Mouse (Mus musculus): ENCODE data around the gene Dcun1d2.
A peak's percentile ranks its signal among the peaks of the same experiment; 100 is the strongest.

Gene Dcun1d2

DNA sequence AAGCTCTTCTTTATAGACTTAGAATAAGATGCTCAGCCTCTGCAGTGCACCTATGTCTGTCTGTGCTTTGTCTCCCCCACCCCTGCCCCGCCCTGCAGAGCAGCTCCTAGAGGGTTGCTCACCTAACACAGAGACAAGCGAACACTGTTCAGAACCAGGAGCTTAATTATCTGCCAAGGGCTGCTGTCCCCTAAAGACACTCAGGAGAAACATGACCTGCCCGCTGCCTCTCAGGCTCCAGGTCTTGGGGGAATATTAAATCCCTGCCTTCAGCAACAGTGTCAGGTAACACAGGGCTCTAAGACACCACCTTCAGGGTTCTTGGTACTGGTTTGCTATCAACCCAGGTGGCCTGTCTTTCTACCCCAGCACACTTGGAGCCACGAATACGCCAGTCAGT is 34.5 kb downstream of the Dcun1d2 start:
- no peak for DNase-seq

DNA sequence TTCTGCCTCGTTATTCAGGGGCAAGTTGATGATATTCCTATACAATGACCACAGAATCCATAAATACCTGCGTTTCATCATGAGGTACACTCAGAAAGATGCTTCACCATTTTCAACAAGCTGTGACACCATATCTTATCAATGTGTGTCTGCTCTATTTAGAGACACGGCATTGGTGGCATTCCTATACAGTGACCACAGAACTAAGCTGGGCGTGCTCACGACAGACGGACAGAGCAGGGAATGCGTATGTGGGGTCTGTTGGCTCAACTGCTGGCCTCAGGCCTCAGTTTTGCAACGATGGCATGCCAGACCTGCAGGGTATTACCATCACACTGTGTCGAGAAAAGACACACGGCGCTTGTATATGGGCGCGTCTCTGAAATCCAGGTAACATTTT is 35.1 kb downstream of the Dcun1d2 start:
- no peak for DNase-seq

DNA sequence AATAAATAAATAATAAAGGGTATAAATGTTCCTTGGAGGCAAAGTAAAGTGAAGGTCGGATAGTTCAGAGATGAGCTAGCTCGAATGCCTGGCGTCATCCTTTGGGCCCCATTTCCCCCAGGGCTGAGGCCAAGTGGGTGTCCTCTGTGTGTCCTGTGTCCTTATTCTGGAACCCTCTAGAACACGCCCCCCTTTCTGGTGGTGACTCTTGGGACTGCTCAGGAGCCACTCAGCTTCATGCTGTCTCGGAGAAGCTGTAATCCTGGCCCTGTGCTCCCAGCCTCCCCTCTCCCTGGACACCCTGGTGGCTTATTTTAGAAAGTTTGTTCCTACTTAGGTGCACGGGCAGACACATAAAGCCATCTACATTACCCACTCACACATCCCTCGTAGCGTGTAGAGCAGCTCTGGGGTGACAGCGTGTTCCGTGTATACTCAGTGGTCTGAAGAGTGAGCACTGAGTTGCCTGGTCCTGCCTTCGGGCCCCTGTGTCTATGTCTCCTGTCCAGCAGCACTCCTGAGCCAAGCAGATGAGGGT is 43.5 kb downstream of the Dcun1d2 start:
- no peak for DNase-seq

DNA sequence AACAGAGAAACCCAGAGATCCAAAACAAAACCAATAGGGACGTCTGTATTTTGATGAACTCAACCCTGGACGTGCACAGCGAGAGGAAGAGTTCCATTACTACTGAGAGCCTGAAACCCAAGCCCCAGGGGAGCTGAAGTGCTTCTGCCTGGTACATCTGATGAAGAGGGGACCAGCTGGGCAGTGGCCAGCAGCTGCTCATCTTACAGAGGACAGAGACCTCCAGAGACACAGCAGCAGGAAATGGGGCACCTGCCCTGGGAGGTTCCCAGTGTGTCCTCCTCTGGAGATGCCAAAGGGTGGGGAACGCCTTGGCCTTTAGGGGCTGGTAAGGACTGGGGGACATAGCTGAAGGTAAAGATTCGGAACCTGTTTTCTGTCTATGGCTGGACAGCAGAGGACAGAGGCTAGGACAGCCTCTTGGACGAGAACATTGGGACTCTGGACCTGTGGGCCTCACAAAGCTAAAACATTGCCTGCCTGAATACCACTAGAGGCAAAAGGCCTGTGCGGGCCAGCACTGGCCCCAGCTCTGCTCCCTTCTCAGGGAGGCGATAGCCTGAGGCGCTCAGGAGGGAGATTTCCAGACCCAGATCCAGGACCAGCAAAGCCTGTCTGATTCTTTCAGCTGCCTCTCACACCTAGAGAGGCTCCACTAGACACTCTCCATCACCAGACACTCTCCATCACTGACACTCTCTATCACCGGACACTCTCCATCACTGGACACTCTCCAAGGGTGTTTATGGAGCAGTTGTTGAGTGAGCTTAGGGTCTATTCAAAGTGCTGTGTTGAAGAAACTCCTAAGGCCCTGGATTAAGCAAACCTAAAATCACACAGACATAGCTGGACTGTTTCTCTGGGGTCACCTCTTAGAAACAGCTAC is 44.7 kb downstream of the Dcun1d2 start:
- no peak for DNase-seq

DNA sequence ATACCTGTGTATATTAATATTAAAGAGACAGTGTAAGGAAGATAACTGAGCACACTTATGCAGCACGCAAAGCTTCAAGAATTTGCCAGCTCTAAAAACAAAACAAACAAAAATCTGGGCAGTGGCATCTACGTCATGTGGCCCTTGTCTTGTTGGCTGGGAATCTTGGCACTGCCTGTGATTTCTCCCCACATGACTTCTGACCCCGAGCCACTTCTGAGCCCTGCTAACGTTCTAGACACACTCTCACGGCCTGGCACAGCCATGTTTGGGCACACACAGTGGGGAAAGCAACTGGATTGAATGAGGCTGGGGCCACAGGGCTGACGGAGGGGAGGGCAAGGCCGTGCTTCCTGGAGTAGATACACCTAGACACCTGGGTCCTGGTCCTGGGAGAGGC is 47.2 kb downstream of the Dcun1d2 start:
- no peak for DNase-seq

DNA sequence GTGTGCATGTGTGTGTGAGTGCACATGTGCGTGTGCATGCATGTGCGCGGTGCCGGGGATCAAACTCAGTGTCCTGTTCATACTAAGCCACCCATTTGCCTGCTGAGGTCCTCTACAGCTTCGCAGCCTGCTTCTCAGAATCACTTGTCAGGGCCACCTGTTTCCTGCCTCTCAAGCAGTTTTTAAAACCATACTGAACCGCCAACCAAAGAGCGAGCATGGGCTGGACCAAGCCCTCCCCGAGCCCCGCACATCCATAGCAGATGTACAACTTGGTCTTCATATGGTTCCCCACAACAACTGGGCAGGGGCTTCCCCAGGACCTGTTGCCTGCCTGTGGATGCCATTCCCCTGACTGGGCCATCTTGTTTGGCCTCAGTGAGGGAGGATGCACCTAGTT is 47.9 kb downstream of the Dcun1d2 start:
- DNase-seq, result no peak

DNA sequence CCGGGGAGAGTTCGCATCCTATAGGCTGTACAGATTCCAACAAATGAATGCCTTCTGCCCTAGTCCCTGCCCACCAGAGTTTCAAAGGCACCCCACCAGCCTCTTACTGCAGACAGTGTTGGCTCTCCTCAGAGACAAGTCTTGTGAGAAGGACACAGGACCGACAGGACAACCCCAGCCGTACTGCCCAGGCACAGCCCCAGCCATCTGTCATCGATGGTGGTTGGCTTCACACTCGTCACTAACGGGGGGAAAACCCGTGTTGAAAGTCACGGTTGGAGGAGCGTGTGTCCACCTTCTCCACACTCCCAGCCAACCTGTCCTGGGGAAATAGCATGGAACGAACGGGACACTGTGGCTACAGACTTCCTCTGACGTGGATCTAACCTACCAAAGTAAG is 53.1 kb downstream of the Dcun1d2 start:
- no peak for DNase-seq

DNA sequence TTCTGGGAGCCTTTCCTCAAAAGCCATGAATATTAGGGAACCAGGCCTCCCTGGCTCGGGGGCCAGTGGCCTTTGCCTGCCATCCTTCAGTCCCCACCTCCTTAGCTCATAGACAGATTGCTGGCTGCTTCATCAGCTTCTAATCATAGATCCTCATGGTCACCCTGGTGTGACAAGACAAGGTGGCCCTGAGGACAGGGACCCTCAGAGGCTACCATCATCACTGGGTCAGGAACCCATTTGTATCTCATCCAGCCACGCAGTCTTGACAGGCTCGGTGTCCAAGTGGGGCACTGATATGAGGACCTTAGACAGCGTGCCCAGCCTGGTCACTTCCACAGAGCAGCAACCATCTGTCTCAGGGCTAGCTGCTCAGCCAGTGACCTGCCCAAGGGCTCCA is 57.5 kb downstream of the Dcun1d2 start:
- DNase-seq, result no peak

DNA sequence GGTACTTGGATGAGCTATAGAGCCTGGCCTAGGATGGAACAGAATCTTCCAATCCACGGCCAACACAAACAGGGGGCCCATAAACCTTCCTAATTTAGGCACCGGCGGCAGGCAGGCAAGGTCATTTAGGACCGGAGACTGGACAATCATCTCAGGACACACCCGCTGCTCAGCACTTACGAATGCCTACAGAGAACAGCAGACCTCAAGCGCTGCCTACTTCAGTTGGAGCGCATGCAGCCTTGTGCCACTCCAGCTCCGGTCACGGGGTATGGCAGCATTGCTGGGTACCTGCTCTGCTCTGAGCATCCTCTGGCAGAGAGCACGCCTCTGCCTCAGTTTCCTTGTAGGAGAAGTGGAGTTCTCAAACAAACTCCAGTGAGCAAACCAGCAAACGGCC is 58.1 kb downstream of the Dcun1d2 start:
- no peak for DNase-seq

DNA sequence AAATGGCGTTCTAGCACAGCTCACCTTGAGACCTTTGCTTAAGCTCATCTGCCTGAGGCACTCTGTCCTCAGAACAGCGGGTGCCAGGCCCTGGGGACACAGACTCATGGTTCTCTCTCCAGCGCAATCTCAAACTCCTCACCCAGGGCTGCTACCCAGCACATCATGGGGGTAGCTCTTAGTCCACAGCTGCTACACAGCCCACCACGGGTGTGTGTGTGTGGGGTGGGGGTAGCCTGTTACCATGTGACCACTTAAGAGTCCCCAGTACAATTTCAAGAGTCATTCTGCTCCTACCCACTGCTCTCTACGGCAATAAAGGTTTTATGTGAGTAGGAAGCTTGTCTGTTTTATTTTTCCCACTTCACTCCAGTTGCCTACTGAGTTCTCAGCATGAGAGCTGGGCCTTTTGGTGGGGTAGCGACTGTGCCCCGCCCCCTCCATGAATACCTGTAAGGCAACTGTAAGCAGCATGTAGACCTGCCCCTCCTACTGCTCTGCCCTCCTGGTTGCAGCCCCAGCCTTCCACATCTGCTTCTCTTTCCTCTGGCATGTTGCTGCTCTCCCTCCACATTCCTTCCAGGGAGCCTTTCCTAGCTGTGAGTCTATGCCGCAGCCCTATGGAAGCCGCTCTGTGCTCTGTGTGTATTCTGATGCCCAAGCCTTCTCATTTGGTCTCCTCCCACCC is 58.9 kb downstream of the Dcun1d2 start:
- DNase-seq, result no peak

DNA sequence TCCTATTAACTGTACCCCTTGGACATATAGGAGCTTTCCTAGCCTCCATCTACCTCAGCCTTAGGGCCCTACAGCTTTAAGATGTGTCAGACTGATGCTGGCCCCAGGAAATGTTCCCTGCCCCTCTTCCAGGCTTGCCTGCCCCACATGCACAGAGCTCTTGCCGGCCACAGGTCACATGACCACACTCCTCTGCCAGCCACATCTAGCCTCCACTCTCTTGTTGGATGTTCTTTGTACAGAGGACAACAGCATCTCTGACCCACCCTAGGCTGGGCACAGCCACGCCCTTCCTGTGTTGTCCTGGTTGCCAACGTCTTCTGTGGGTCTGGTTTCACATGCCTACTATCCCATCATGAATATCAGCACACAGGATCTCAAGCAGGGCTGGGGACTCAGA is 60.7 kb downstream of the Dcun1d2 start:
- DNase-seq, result no peak

DNA sequence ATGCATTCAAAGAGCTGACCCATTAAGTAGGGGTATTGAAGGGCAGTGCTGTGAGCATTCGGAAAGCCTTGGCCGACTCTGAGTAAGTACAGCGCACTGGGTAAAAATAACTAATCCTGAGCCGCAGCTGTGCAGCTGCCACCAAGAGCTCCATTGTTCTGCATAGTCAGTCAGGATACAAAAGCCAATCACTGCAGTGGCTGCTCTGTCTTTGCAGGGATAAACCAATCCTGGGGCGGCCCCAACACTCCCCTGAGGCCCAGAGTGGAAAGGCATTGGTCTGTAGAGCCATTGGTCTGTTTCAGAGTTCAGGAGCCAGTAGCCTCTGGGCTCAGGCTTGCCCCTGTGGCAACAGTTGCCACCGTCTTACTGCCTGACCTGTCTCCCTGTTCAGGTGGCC is 61.6 kb downstream of the Dcun1d2 start:
- DNase-seq, result no peak

DNA sequence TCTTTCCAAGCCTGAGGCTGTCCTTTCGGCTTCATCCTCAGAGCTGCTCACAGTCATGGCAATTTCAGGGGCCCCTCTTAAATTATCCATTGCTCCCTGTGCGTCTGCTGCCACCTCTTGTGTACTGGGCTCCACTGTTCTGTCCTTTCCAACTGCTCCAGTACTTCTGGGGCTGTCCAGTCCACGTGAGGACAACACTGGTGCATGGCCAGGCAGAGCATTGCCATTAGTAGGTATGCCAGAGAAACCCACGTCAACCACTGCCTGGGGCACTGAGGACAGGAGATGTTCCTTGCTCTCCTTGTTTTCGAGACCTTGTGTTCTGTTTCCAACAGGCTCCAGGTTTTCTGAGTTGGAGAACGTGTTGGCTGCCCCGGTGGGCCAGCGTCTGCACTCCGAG is 63.5 kb downstream of the Dcun1d2 start:
- no peak for DNase-seq

DNA sequence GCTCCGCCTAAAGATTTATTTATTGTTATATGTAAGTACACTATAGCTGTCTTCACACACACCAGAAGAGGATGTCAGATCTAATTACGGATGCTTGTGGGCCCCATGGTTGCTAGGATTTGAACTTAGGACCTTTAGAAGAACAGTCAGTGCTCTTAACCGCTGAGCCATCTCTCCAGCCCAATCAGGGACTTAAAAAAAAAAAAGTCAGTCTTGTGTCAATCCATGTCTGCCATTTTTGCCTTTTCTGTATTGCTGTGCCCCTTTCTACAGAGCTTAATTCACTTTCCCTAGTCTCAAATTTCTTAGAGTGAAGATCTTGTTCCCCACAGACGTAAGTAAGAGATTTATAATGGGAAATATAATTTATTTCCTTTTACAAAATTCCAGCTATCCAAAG is 69.5 kb downstream of the Dcun1d2 start:
- DNase-seq, result no peak

DNA sequence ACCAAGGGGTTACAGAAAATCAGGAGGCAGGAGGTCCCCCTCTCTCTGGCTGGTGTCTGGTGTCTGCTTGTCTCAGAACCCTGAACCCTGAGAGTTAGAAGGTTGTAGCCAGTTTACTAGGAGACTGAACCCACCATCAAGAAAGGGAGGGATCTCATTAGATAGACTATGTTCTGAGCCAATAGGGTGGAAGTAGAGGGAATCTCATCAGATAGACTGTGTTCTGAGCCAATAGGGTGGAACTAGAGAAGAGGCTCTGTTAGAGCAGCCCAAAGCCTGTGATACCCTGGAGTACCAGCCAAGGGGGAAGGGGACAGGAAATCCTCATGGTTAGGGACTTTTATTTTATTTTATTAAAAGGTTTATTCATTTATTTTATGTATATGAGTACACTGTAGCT is 69.9 kb downstream of the Dcun1d2 start:
- no peak for DNase-seq

DNA sequence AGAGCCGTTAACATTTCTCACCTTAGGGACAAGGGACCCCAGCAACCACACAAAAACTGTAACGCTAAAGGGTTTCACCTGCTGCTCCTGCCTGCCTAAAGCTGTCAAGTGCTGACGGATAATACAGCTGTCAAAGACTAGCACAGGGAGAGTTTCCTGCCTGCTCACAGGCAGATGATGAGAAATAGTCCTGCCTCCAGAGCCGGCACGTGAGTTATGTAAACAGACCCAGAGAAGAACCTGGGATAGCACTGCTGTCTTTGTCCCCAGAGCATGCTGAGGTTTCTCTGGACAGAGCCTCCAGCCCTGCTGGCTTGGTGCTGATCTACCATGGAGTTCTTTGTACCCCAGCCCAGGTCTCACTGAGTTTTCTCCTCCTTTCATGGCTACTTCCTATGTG is 70.8 kb downstream of the Dcun1d2 start:
- DNase-seq, result no peak

DNA sequence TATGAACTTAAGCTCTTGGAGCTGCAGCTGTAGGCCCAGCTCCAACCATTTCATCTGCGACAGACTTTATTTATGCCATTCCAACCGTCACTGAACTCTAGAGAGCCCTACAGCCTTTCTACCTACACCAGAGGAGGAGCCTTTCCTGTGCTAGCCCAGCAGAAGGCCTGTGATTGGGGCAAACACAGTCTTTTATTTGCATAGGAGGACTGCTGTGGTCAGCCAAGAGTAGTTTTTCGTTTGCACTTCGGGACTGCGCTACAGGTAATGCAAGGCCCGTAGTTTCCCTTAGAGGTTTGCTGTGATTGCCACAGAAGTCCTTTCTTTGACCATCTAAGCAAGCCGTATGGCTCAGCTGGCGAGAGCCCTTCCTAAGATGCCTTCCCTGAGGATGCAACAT is 71.5 kb downstream of the Dcun1d2 start:
- DNase-seq, result no peak

DNA sequence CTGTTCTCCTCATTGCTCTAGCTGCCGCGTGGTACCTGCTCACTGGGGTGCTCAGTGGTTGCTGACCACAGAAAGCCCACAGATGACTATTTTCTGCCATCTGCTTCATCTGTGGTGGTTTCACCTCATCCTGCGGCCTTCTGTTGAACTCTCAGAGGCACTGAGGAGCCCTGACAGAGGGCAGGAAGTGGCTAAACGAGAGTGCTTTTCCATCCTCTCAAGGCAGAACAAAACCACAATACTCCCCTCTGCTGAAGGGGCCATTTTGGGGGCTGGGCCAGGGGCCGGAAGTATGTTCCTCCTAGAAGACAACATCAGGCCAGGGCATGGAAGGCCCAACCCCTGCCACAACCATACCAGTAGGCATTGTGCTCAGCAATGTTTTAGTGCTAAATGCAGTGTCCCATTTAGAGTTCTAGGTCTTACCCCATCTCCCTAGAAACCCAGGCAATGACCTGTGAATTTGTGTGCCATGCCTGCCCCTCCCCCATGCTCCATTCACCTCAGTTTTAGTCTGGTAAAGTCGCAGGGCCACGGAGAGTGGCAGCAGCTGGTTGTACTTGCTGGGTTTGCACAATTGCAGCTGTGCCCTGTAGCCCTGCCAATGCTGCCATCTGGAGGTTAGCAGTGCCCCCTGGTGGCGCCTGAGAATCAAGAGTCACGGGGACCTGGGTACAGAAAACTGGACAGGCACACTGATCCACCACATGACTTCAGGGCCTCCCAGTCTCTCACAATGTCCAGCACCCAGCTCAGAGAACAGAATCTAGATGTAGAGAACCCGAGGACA is 74.3 kb downstream of the Dcun1d2 start:
- DNase-seq, result peak; percentile 92

DNA sequence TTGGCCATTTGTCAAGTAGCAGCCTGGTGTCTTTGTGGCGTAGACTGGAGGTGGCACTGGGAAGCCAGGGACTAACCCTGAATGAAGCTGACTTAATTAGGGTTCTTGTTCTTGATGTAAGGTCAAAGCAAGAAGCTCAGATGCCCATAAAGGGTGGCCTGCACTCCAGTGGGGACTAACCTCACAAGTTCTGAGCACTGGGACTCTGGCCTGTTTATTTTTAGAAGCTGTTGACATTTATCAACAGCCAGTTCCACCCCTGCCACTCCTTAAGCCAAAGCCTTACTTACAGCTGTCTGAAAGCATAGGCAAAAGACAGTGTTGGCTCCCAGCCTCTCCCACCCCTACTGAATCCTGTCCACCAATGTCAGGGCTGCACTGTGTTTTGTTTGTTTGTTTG is 78.2 kb downstream of the Dcun1d2 start:
- no peak for DNase-seq

DNA sequence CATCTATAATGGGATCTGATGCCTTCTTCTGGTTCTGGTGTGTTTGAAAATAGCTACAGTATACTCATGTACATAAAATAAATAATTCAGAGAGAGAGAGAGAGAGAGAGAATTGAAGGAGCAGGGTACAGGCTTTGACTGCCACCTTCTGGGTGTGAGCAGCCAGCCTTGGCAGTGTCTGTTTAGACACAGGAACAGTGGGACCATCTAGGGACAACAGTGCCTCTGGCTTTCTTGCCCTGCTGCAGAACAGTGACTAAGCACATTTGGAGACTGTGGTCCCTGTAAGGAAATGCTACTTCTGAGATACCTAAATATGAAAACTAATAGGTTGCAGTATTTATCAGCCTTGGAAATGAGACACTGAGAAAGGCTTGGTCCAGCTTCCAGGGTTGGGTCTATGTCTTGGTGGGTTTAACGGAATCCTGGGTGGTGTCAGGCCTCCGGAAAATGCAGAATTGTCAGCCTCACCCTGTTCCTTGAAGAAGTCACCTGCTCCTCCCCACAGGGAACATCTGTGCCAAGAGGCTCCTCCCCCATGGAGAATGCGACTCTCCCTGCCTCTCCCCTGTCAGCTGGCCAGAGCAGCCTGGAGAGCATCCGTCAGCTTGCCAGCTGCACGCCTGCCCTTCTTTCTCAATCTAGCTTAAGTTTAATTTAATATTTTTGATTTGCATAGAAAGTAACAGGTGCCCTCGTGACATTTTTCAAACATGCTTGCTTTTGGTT is 79.1 kb downstream of the Dcun1d2 start:
- DNase-seq, result peak; percentile 16

DNA sequence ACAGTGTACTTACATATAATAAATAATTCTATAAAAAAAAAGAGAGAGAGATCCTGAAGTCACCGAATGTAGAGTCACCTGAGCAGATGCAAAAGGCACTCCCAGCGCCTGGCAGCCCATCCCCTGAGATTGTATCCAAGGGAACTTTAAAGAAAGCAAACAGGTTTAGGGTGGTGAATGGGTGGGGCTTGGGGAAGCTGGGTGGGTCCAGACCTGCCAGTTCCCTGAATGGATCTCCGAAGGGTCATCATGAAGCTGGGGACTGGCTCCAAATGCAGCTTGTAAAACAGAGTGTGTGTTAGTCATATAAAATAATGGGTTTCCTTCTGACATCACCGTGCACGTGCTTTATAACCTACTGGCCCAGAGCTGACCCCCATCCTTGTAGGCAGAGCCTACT is 81.6 kb downstream of the Dcun1d2 start:
- no peak for DNase-seq
